Mouse (Mus musculus) MEL (cell line): ENCODE data around the gene Rps21.

ENCODE experiments used
- BHLHE40 ChIP-seq: IDR thresholded peaks from 2 replicates; pipeline ENCODE4 v1.6.1; 2012; ENCODE audit warnings: low read depth, mild to moderate bottlenecking, inconsistent platforms, low read length, improper control_type of control experiment, borderline replicate concordance
- CHD1 ChIP-seq: IDR thresholded peaks from 2 replicates; pipeline ENCODE4 v1.6.1; 2012; ENCODE audit warnings: low read depth, mild to moderate bottlenecking, inconsistent platforms, low read length, improper control_type of control experiment
- CTCF ChIP-seq, 3 experiments: IDR thresholded peaks in 2 of 3; conservative IDR thresholded peaks in 1 of 3; 2 replicates each; pipeline ENCODE4 v1.5.1; 2011 to 2012; ENCODE audit warnings: low read length in 3 of 3, low read depth in 2 of 3, mild to moderate bottlenecking in 2 of 3, improper control_type of control experiment in 1 of 3, inconsistent platforms in 1 of 3, mixed read lengths in 1 of 3, moderate library complexity in 1 of 3; ENCODE audit not compliant: control insufficient read depth in 1 of 3, insufficient read depth in 1 of 3, poor library complexity in 1 of 3, severe bottlenecking in 1 of 3
- E2F4 ChIP-seq: IDR thresholded peaks from 2 replicates; pipeline ENCODE4 v1.6.1; 2011; ENCODE audit warnings: low read depth, low read length, improper control_type of control experiment, borderline replicate concordance
- EP300 ChIP-seq, 2 experiments: IDR thresholded peaks; 2 replicates each; pipeline ENCODE4 v1.6.1; 2011; ENCODE audit warnings: improper control_type of control experiment in 2 of 2, low read length in 2 of 2, low read depth in 1 of 2, mild to moderate bottlenecking in 1 of 2
- GABPA ChIP-seq: IDR thresholded peaks from 2 replicates; pipeline ENCODE4 v1.6.1; 2012; ENCODE audit warnings: low read depth, mild to moderate bottlenecking, inconsistent platforms, low read length, improper control_type of control experiment, moderate library complexity
- GATA1 ChIP-seq: IDR thresholded peaks from 2 replicates; pipeline ENCODE4 v1.6.1; 2011; ENCODE audit warnings: low read depth, low read length, improper control_type of control experiment
- MAX ChIP-seq: IDR thresholded peaks from 2 replicates; pipeline ENCODE4 v1.6.1; 2011; ENCODE audit warnings: low read length, improper control_type of control experiment
- POLR2A ChIP-seq, 2 experiments: IDR thresholded peaks; 2 replicates each; pipeline ENCODE4 v1.6.1; 2011 to 2012; ENCODE audit warnings: low read length in 2 of 2, mild to moderate bottlenecking in 2 of 2, control low read depth in 1 of 2, improper control_type of control experiment in 1 of 2, low read depth in 1 of 2, moderate library complexity in 1 of 2; ENCODE audit not compliant: control insufficient read depth in 1 of 2, insufficient read depth in 1 of 2, poor library complexity in 1 of 2
- POLR2AphosphoS2 ChIP-seq: IDR thresholded peaks from 2 replicates; pipeline ENCODE4 v1.6.1; 2011; ENCODE audit warnings: low read length, improper control_type of control experiment
- SIN3A ChIP-seq: IDR thresholded peaks from 2 replicates; pipeline ENCODE4 v1.6.1; 2012; ENCODE audit warnings: low read length, improper control_type of control experiment, inconsistent platforms
- USF2 ChIP-seq, 2 experiments: IDR thresholded peaks; 2 replicates each; pipeline ENCODE4 v1.6.1; 2011 to 2012; ENCODE audit warnings: improper control_type of control experiment in 2 of 2, low read length in 2 of 2, borderline replicate concordance in 1 of 2, inconsistent platforms in 1 of 2, low read depth in 1 of 2, mild to moderate bottlenecking in 1 of 2; ENCODE audit not compliant: insufficient read depth in 1 of 2

- TF ChIP-seq CTCF (IDR thresholded peaks at IDR 0.05 in 2 of 3, conservative IDR thresholded peaks at IDR 0.05 in 1 of 3; ENCODE audit: control insufficient read depth in 1 of 3, insufficient read depth in 1 of 3, low read depth in 2 of 3, low read length in 3 of 3, poor library complexity in 1 of 3, severe bottlenecking in 1 of 3): no peak
- no peak for TF ChIP-seq SIN3A
- TF ChIP-seq GATA1: no peak
- TF ChIP-seq EP300 (IDR thresholded peaks at IDR 0.05; ENCODE audit: low read depth in 1 of 2, low read length in 2 of 2): no peak
- no peak for TF ChIP-seq POLR2AphosphoS2
- no peak for TF ChIP-seq E2F4
- no peak for TF ChIP-seq MAX
- no peak for TF ChIP-seq USF2 (IDR thresholded peaks at IDR 0.05; ENCODE audit: borderline replicate concordance in 1 of 2, insufficient read depth in 1 of 2, low read depth in 1 of 2, low read length in 2 of 2)
- no peak for TF ChIP-seq BHLHE40
- no peak for TF ChIP-seq POLR2A (IDR thresholded peaks at IDR 0.05; ENCODE audit: control insufficient read depth in 1 of 2, insufficient read depth in 1 of 2, low read depth in 1 of 2, low read length in 2 of 2, poor library complexity in 1 of 2)
- no peak for TF ChIP-seq GABPA
- no peak for TF ChIP-seq CHD1
Measured at GRCm38 (mm10) chr2:180224647-180225043, 32.5 kb upstream of the Rps21 start.
